Comparison of ENCODE assay signal across 18 mouse cellular contexts in genomic region chr1:90333676-90334430, GRCm38 (mm10).
A peak's percentile ranks its signal among the peaks of the same experiment; 100 is the strongest.
DNase-seq lines count a peak whose midpoint lies in the region; ATAC-seq and TF ChIP-seq lines count a peak whose summit lies in the region.
"Had no signal": no experiment of that assay in that cellular context is flagged by ENCODE, and none has a peak within 500 bp of the region (broad histone marks: within the 10 kb centered on the region; RNA-seq: fewer than 3 reads in every experiment).

No protein-coding gene starts in this region.

- H3K9ac ChIP-seq in heart, embryonic 12.5 days = no peak overlapping the region
- no peak overlapping the region for H3K9ac ChIP-seq in stomach, embryonic 16.5 days (ENCODE audit: low read length)
- no peak overlapping the region for H3K9ac ChIP-seq in stomach, postnatal 0 days (ENCODE audit: low read length)
- H3K9ac ChIP-seq: embryonic facial prominence, embryonic 15.5 days; liver, embryonic 13.5 days; neural tube, embryonic 15.5 days had no signal

- no peak for TF ChIP-seq EP300 in stomach, postnatal 0 days (optimal IDR thresholded peaks at IDR 0.05)

- no peak overlapping the region for H3K4me3 ChIP-seq in heart, embryonic 12.5 days
- no peak overlapping the region for H3K4me3 ChIP-seq in stomach, embryonic 16.5 days (replicated peaks; ENCODE audit: low read length)
- no peak overlapping the region for H3K4me3 ChIP-seq in stomach, postnatal 0 days (ENCODE audit: low read depth, low read length)
- H3K4me3 ChIP-seq: embryonic facial prominence, embryonic 15.5 days; liver, embryonic 13.5 days; neural tube, embryonic 15.5 days had no signal

- no peak for ATAC-seq in heart, embryonic 12.5 days (ENCODE audit: insufficient number of reproducible peaks, low FRiP score)
- peak; percentile 19; the same call in 1 of the 2 replicates for ATAC-seq in stomach, embryonic 16.5 days (ENCODE audit: insufficient read depth, low FRiP score)
- ATAC-seq in stomach, postnatal 0 days (ENCODE audit: low FRiP score, low TSS enrichment) = no peak
- ATAC-seq: hindbrain, embryonic 16.5 days had no signal

- H3K9me3 ChIP-seq in heart, embryonic 12.5 days (replicated peaks) = no peaks in the 10 kb centered on the region
- no peaks in the 10 kb centered on the region for H3K9me3 ChIP-seq in stomach, embryonic 16.5 days (replicated peaks; ENCODE audit: control insufficient read depth, low read length)
- no peaks in the 10 kb centered on the region for H3K9me3 ChIP-seq in stomach, postnatal 0 days (ENCODE audit: control insufficient read depth, low read length)
- H3K9me3 ChIP-seq: embryonic facial prominence, embryonic 15.5 days; liver, embryonic 13.5 days; neural tube, embryonic 15.5 days had no signal

- no peaks in the 10 kb centered on the region; the same call in 1 of the 2 replicates for H3K27me3 ChIP-seq in heart, embryonic 12.5 days (replicated peaks)
- no peaks in the 10 kb centered on the region for H3K27me3 ChIP-seq in stomach, embryonic 16.5 days (ENCODE audit: control insufficient read depth, insufficient read depth, low read length)
- no peaks in the 10 kb centered on the region for H3K27me3 ChIP-seq in stomach, postnatal 0 days (ENCODE audit: control insufficient read depth, insufficient read depth, low read length)
- H3K27me3 ChIP-seq: embryonic facial prominence, embryonic 15.5 days; liver, embryonic 13.5 days had no signal

- intact Hi-C loops in heart, postnatal 10 days (cut with DNase I) = no loop called here

- WGBS in heart, embryonic 12.5 days = 78% methylated on average over 6 of the region's 6 CpGs
- WGBS in stomach, embryonic 16.5 days = 68% methylated on average over 6 of the region's 6 CpGs
- WGBS in stomach, postnatal 0 days = 66% methylated on average over 6 of the region's 6 CpGs

- no peaks in the 10 kb centered on the region for H3K36me3 ChIP-seq in heart, embryonic 12.5 days
- no peaks in the 10 kb centered on the region for H3K36me3 ChIP-seq in stomach, embryonic 16.5 days (ENCODE audit: control insufficient read depth, insufficient read depth, low read length)
- H3K36me3 ChIP-seq in stomach, postnatal 0 days (ENCODE audit: control insufficient read depth, insufficient read depth, low read length) = no peaks in the 10 kb centered on the region
- H3K36me3 ChIP-seq: embryonic facial prominence, embryonic 15.5 days; liver, embryonic 13.5 days; neural tube, embryonic 15.5 days had no signal

- no peaks in the 10 kb centered on the region for H3K4me1 ChIP-seq in heart, embryonic 12.5 days (replicated peaks)
- peaks cover 9% of the 10 kb centered on the region; the same call in 1 of the 2 replicates for H3K4me1 ChIP-seq in stomach, embryonic 16.5 days (ENCODE audit: control insufficient read depth, insufficient read depth, low read length)
- H3K4me1 ChIP-seq in stomach, postnatal 0 days (replicated peaks; ENCODE audit: control insufficient read depth, insufficient read depth) = no peaks in the 10 kb centered on the region
- H3K4me1 ChIP-seq: liver, embryonic 13.5 days had no signal

- TF ChIP-seq CTCF in stomach, postnatal 0 days (IDR thresholded peaks at IDR 0.05; ENCODE audit: low read depth) = no peak

- peak; percentile 49 for DNase-seq in heart, adult 8-10 months (ENCODE audit: low spot score)
- no peak for DNase-seq in stomach, postnatal 0 days (ENCODE audit: low spot score)
- DNase-seq in heart, postnatal 10 days = peak; percentile 50 to 52
- no peak for DNase-seq in right cerebral cortex, adult 2 months (ENCODE audit: low spot score in 2 of 2)
- DNase-seq in cerebellum, adult 9-11 months = no peak
- no peak for DNase-seq in cerebellum, postnatal 10 days
- DNase-seq: cerebellum, adult 11 months; gastrocnemius, postnatal 25 days; layer of hippocampus, postnatal 36 days; liver, embryonic 13.5 days; lung, postnatal 14 days; spleen, adult 18-20 months; thymus, postnatal 4 days had no signal

- H3K27ac ChIP-seq in heart, embryonic 12.5 days (ENCODE audit: poor library complexity, severe bottlenecking) = no peak overlapping the region
- peak overlapping the region; percentile 21; the same call in 1 of the 2 replicates for H3K27ac ChIP-seq in stomach, embryonic 16.5 days (ENCODE audit: low read length)
- H3K27ac ChIP-seq in stomach, postnatal 0 days (replicated peaks) = no peak overlapping the region
- H3K27ac ChIP-seq: embryonic facial prominence, embryonic 15.5 days; liver, embryonic 13.5 days; neural tube, embryonic 15.5 days had no signal

- H3K4me2 ChIP-seq in heart, embryonic 12.5 days = no peak overlapping the region
- H3K4me2 ChIP-seq in stomach, embryonic 16.5 days (ENCODE audit: low read depth, low read length) = no peak overlapping the region
- H3K4me2 ChIP-seq in stomach, postnatal 0 days (replicated peaks; ENCODE audit: low read depth) = no peak overlapping the region
- H3K4me2 ChIP-seq: liver, embryonic 13.5 days; neural tube, embryonic 15.5 days had no signal

Comparison
In these comparisons a context has a peak if more than half of its experiments do, and no peak if none do; other contexts are left out.
1. DNase-seq: peak in heart, adult 8-10 months (single experiment) and heart, postnatal 10 days (2 of 2); none in stomach, postnatal 0 days (single experiment), right cerebral cortex, adult 2 months (0 of 2), cerebellum, adult 9-11 months (single experiment) and cerebellum, postnatal 10 days (0 of 2).